Mouse (Mus musculus): ENCODE results near the gene Fam131a. TPM values are rescaled to one million over a fixed set of nuclear protein-coding genes. Genes with fewer than 3 reads are reported as not detected.

Gene Fam131a
- total and polyA plus RNA-seq, 3 experiments = 0.67 to 1.3 (median 0.77) TPM

- peak; percentile 69 for TF ChIP-seq SIN3A (IDR thresholded peaks at IDR 0.05; ENCODE audit: low read length)
- TF ChIP-seq SMC3 (IDR thresholded peaks at IDR 0.05; ENCODE audit: low read depth, low read length) = no peak
- peak; percentile 32; the same call in 1 of the 2 replicates for TF ChIP-seq MAZ (IDR thresholded peaks at IDR 0.05; ENCODE audit: low read depth, low read length)
- no peak for TF ChIP-seq POLR2AphosphoS2 (IDR thresholded peaks at IDR 0.05; ENCODE audit: low read depth, low read length)
- TF ChIP-seq MEF2A (IDR thresholded peaks at IDR 0.05; ENCODE audit: borderline replicate concordance, low read depth, low read length) = no peak
- TF ChIP-seq TBP (conservative IDR thresholded peaks at IDR 0.05; ENCODE audit: low read depth, low read length) = no peak
- no peak for TF ChIP-seq ZKSCAN1 (IDR thresholded peaks at IDR 0.05; ENCODE audit: borderline replicate concordance, low read depth, low read length)
- no peak for TF ChIP-seq ELF1 (IDR thresholded peaks at IDR 0.05; ENCODE audit: low read depth, low read length)
- TF ChIP-seq EP300 (IDR thresholded peaks at IDR 0.05; ENCODE audit: low read length) = no peak
- peak; percentile 60 for TF ChIP-seq TCF12 (IDR thresholded peaks at IDR 0.05; ENCODE audit: low read depth, low read length)
Measured at GRCm38 (mm10) chr16:20715976-20716840, 23.2 kb downstream of the Fam131a start (continued).

GRCm38 (mm10) chr16:20716841-20717180 is 23.8 kb downstream of the Fam131a start:
- peak overlapping the region; percentile 36; the same call in 1 of the 2 replicates for H3K9ac ChIP-seq (ENCODE audit: insufficient read depth, low read depth)
- peaks cover 7 to 27% of the 10 kb centered on the region in 2 experiments; a peak in 3 of 4 replicates for H3K4me1 ChIP-seq (ENCODE audit: control insufficient read depth in 1 of 2, insufficient read depth in 2 of 2)
- H3K27ac ChIP-seq (ENCODE audit: insufficient read depth, low read depth) = peak overlapping the region; percentile 19
- peak in 1 of 2 experiments; percentile 39; a peak in 2 of 4 replicates for TF ChIP-seq CTCF (conservative IDR thresholded peaks at IDR 0.05 in 1 of 2, IDR thresholded peaks at IDR 0.05 in 1 of 2; ENCODE audit: low read depth in 2 of 2, low read length in 2 of 2)
- no peak for TF ChIP-seq GABPA (IDR thresholded peaks at IDR 0.05; ENCODE audit: insufficient replicate concordance, low read depth, low read length)
- TF ChIP-seq ELF1 (IDR thresholded peaks at IDR 0.05; ENCODE audit: low read depth, low read length) = no peak
- no peak for TF ChIP-seq TBP (conservative IDR thresholded peaks at IDR 0.05; ENCODE audit: low read depth, low read length)
- TF ChIP-seq TCF12 (IDR thresholded peaks at IDR 0.05; ENCODE audit: low read depth, low read length) = 0 out of 2 replicates have a peak, but pooled peaks have one; percentile 27
- TF ChIP-seq ZMIZ1 (IDR thresholded peaks at IDR 0.05; ENCODE audit: low read depth, low read length) = no peak
- no peak for TF ChIP-seq BHLHE40 (IDR thresholded peaks at IDR 0.05; ENCODE audit: low read depth, low read length)
- 0 out of 2 replicates have a peak, but pooled peaks have one; percentile 2 for TF ChIP-seq SMC3 (IDR thresholded peaks at IDR 0.05; ENCODE audit: low read depth, low read length)
- TF ChIP-seq USF1 (IDR thresholded peaks at IDR 0.05; ENCODE audit: low read depth, low read length) = no peak
- no peak for TF ChIP-seq NELFE (IDR thresholded peaks at IDR 0.05; ENCODE audit: low read depth, low read length)
- TF ChIP-seq IRF4 (IDR thresholded peaks at IDR 0.05; ENCODE audit: low read depth, low read length) = 0 out of 2 replicates have a peak, but pooled peaks have one; percentile 23
- peak overlapping the region; percentile 49 to 88 (median 59) for H3K4me3 ChIP-seq (replicated peaks in 1 of 3; ENCODE audit: low read depth in 2 of 3, low read length in 2 of 3, poor library complexity in 1 of 3)
- H3K27me3 ChIP-seq (replicated peaks) = peaks cover 11% of the 10 kb centered on the region
- peaks cover 14 to 30% of the 10 kb centered on the region in 2 experiments for H3K36me3 ChIP-seq (replicated peaks in 1 of 2; ENCODE audit: control insufficient read depth in 1 of 2, insufficient read depth in 1 of 2, low read length in 1 of 2)
- H3K4me2 ChIP-seq (ENCODE audit: insufficient read depth, low read depth, poor library complexity, severe bottlenecking) = peak overlapping the region; percentile 98
- DNase-seq (ENCODE audit: extremely low read depth) = no peak
- dilution Hi-C loops (cut with MboI; ENCODE audit: extremely low pct_ligation_motif_present, extremely low pct_unique_long_range_greater_than_20kb, low sequenced_read_pairs) (no loop called here), in situ Hi-C loops (cut with MboI; ENCODE audit: low pct_ligation_motif_present, low pct_unique_long_range_greater_than_20kb, low sequenced_read_pairs) (loop anchor here (5.0 to 10.0 kb wide), 2 partner anchors 45 to 178 kb away; no protein-coding TSS in a partner anchor)
- H3K79me2 ChIP-seq (replicated peaks; ENCODE audit: control insufficient read depth, extremely low read depth, insufficient read depth, poor library complexity, severe bottlenecking) = peaks cover 10% of the 10 kb centered on the region
- H3K9me3 ChIP-seq (replicated peaks; ENCODE audit: low read length) = no peaks in the 10 kb centered on the region
